Mouse (Mus musculus) CD4-positive, CD25-positive, alpha-beta regulatory T cell, adult 2 months (primary cell): Measurements from ENCODE around the gene Bcat1.
A peak's percentile ranks its signal among the peaks of the same experiment; 100 is the strongest.

ENCODE experiments used
- DNase-seq: peaks from one replicate; pipeline ENCODE4 v3.0.0-alpha.2; 2012; ENCODE audit warnings: low read depth, low spot score

Gene Bcat1

GRCm38 (mm10) chr6:145009859-145010818, 65.8 kb downstream of the Bcat1 start:
- peak; percentile 56 for DNase-seq

- DNase-seq, result no peak
These were observed 72.5 kb downstream of the Bcat1 start for GRCm38 (mm10) chr6:145003459-145003858.

GRCm38 (mm10) chr6:145002094-145002936, 73.7 kb downstream of the Bcat1 start:
- DNase-seq, result peak; percentile 18

GRCm38 (mm10) chr6:145001493-145001892, 74.5 kb downstream of the Bcat1 start:
- DNase-seq, result no peak

GRCm38 (mm10) chr6:144997229-144997628, 78.8 kb downstream of the Bcat1 start:
- DNase-seq, result peak; percentile 58

GRCm38 (mm10) chr6:144992111-144992510, 83.9 kb downstream of the Bcat1 start:
- DNase-seq, result no peak

- no peak for DNase-seq
These were observed 86.8 kb downstream of the Bcat1 start for GRCm38 (mm10) chr6:144989193-144989592.

GRCm38 (mm10) chr6:144987676-144988075, 88.3 kb downstream of the Bcat1 start:
- no peak for DNase-seq

GRCm38 (mm10) chr6:144987216-144987615, 88.8 kb downstream of the Bcat1 start:
- peak; percentile 5 for DNase-seq

GRCm38 (mm10) chr6:144984221-144984620, 91.8 kb downstream of the Bcat1 start:
- no peak for DNase-seq

- DNase-seq, result no peak
These were observed 93.9 kb downstream of the Bcat1 start for GRCm38 (mm10) chr6:144982093-144982492.

GRCm38 (mm10) chr6:144972351-144972750, 103.6 kb downstream of the Bcat1 start:
- no peak for DNase-seq

GRCm38 (mm10) chr6:144970900-144971299, 105.1 kb downstream of the Bcat1 start:
- peak; percentile 40 for DNase-seq

- DNase-seq, result no peak
These were observed 108.4 kb downstream of the Bcat1 start for GRCm38 (mm10) chr6:144967536-144967935.

GRCm38 (mm10) chr6:144964205-144964604, 111.8 kb downstream of the Bcat1 start:
- peak; percentile 28 for DNase-seq

GRCm38 (mm10) chr6:144963156-144963555, 112.8 kb downstream of the Bcat1 start:
- DNase-seq, result peak; percentile 16

GRCm38 (mm10) chr6:144962013-144962354, 114.0 kb downstream of the Bcat1 start:
- peak; percentile 40 for DNase-seq

GRCm38 (mm10) chr6:144961253-144962012, 114.6 kb downstream of the Bcat1 start:
- peak; percentile 44 for DNase-seq

- no peak for DNase-seq
These were observed 120.0 kb downstream of the Bcat1 start for GRCm38 (mm10) chr6:144955887-144956547.

- peak; percentile 28 for DNase-seq
These were observed 123.1 kb downstream of the Bcat1 start for GRCm38 (mm10) chr6:144952885-144953284.
